Mouse (Mus musculus) erythroblast, embryonic 14.5 days (primary cell): Measurements from ENCODE around the gene Dusp13.

Experiments used
- GATA1 ChIP-seq: IDR thresholded peaks from 2 replicates; pipeline ENCODE4 v1.6.1; 2012; ENCODE audit warnings: low read length, inconsistent platforms, mixed read lengths
- TAL1 ChIP-seq: IDR thresholded peaks from 3 replicates; pipeline ENCODE4 v1.6.1; 2012; ENCODE audit warnings: low read length, inconsistent platforms, mixed read lengths

DNA sequence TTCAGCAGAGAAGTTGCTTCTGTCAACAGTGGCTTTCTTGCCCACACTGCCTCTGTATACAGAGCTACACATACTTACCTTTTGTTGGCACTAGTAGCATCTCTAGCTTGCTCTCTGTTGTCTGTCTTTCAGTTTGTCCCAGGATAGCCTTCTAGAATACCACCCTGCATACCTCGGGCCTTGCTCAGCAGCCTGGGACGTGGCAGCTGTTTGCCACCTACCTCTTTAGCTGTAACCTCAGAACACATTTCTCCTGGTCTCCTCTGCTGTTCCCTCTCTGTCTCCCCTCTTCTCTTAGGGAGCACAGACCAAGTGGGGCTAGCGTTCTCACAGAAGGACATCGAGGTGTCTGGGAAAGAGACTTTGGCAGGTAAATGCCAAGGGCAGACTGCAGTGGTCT lies 8.5 kb downstream of the Dusp13 start:
- TF ChIP-seq TAL1 = no peak
- no peak for TF ChIP-seq GATA1
